Mouse (Mus musculus) heart, adult 2 months (tissue): ENCODE measurements around the gene Rapgef2. TPM values are rescaled to one million over a fixed set of nuclear protein-coding genes. Genes with fewer than 3 reads are reported as not detected.

Source experiments
- DNase-seq, 2 experiments: peaks; one replicate each; pipeline ENCODE4 v3.0.0; 2021
- H3K27ac ChIP-seq: fragments of 200-600 bp; 2 replicates; pipeline ENCODE4 v1.8.1; 2022
- H3K27me3 ChIP-seq: fragments of 200-500 bp; 2 replicates; pipeline ENCODE4 v1.6.1; 2012; ENCODE audit warnings: mild to moderate bottlenecking, low read length, inconsistent platforms, mixed read lengths; ENCODE audit not compliant: control insufficient read depth, insufficient read depth
- H3K36me3 ChIP-seq: fragments of 200-500 bp; 2 replicates; pipeline ENCODE4 v1.6.1; 2012; ENCODE audit warnings: low read length, inconsistent platforms; ENCODE audit not compliant: control insufficient read depth, insufficient read depth
- H3K4me1 ChIP-seq: fragments of 200-500 bp; 2 replicates; pipeline ENCODE4 v1.6.1; 2011; ENCODE audit warnings: low read length; ENCODE audit not compliant: control insufficient read depth, insufficient read depth
- H3K4me3 ChIP-seq: fragments of 200-600 bp; 2 replicates; pipeline ENCODE4 v1.8.1; 2022
- H3K79me2 ChIP-seq: fragments of 200-500 bp; replicated peaks from 2 replicates; pipeline ENCODE4 v1.6.1; 2012; ENCODE audit warnings: mild to moderate bottlenecking, inconsistent platforms, low read length, moderate library complexity, mixed read lengths; ENCODE audit not compliant: control insufficient read depth, insufficient read depth
- H3K9ac ChIP-seq: fragments of 200-500 bp; 2 replicates; pipeline ENCODE4 v1.6.1; 2012; ENCODE audit warnings: low read depth, mild to moderate bottlenecking, control low read depth, inconsistent platforms, low read length, mixed read lengths
- CTCF ChIP-seq: fragments of 200-600 bp; IDR thresholded peaks from 2 replicates; pipeline ENCODE4 v1.8.1; 2022; ENCODE audit warnings: antibody characterized with exemption, mild to moderate bottlenecking, moderate library complexity
- EP300 ChIP-seq: fragments of 200-500 bp; IDR thresholded peaks from 2 replicates; pipeline ENCODE4 v1.6.1; 2011; ENCODE audit warnings: low read depth, low read length, control low read depth; ENCODE audit not compliant: insufficient read depth
- POLR2A ChIP-seq: fragments of 200-500 bp; IDR thresholded peaks from 2 replicates; pipeline ENCODE4 v1.6.1; 2011; ENCODE audit warnings: mild to moderate bottlenecking, low read depth, low read length, control low read depth; ENCODE audit not compliant: insufficient read depth
- WGBS: fragments of 180-500 bp; shearing (Covaris S2); methylation state at CpG from one replicate; pipeline ENCODE4 v1.1.7; 2018; 5-methylcytosine and 5-hydroxymethylcytosine counted together
- intact Hi-C: fragments of 180-260 bp; cut with DNase I; formaldehyde crosslinking; loops from one replicate; pipeline ENCODE4 v1.15.1; 2025
- polyA plus RNA-seq: library from polyadenylated mRNA; depleted of rRNA; stranded (reverse); fragments of >200 nt; gene quantifications from 2 replicates; pipeline ENCODE4 v1.2.3, GENCODE M21; 2012
- total RNA-seq, 2 experiments: library from RNA; stranded (reverse); gene quantifications; 2 replicates each; pipeline ENCODE4 v1.2.3; 2021

Rapgef2 gene
- total and polyA plus RNA-seq, 3 experiments: 10.6 to 36.2 (median 31.7) TPM

DNA sequence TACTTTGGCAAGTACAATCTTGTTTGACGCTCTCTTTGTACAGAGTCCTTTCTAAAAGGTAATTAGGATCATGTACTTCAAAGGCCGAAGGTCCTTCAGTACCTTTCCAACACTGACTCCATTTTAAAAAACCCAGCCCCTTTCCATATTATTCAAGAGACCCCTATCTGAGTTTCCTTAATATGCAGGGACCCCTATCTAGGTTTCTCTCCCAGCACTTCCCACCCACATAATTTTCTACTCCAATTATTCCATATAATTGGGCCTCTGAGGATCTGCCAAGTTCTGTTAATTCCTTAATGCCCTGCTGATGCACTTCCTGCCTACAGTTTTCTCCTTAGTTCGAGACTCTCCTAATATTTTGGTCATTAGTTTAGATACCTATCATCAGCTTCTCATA lies 10.3 kb upstream of the Rapgef2 start:
- intact Hi-C loops: no loop called here
- Histone ChIP-seq H3K4me1 (no peaks in the 10 kb centered on the region), H3K79me2 (no peaks in the 10 kb centered on the region), H3K36me3 (no peaks in the 10 kb centered on the region), H3K4me3 (no peak overlapping the region), H3K9ac (no peak overlapping the region), H3K27me3 (no peaks in the 10 kb centered on the region), H3K27ac (no peak overlapping the region)
- WGBS: 86% methylated on average over 3 of the region's 3 CpGs
- TF ChIP-seq EP300: no peak
- TF ChIP-seq POLR2A: no peak
- TF ChIP-seq CTCF: no peak
- DNase-seq: no peak

DNA sequence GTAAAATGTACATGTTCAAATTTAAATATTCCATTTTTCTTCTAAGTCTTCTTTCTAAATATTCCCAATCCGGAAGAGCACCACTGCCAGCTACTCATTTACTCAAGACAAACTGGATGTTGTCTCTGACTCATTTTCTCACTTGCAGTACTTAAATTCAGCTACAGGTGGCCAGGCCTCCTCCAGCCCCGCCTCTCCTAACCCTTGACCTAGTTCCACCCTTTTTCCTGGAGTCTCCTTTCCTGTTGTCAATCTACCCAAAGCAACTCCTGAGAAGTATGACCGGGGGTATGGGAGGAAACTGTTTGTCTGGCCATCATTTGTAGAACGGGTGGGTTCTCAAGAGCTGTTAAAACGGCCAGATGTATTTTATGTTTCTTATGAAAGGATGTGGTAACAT lies 9.7 kb upstream of the Rapgef2 start:
- WGBS: 66% methylated on average over 5 of the region's 5 CpGs
- no peaks in the 10 kb centered on the region for H3K4me1 ChIP-seq
- no peaks in the 10 kb centered on the region for H3K79me2 ChIP-seq
- no peak overlapping the region for H3K4me3 ChIP-seq
- H3K36me3 ChIP-seq: no peaks in the 10 kb centered on the region
- H3K27me3 ChIP-seq: no peaks in the 10 kb centered on the region
- DNase-seq: no peak
- TF ChIP-seq EP300 (no peak), CTCF (peak; percentile 49), POLR2A (no peak)
- no peak overlapping the region for H3K27ac ChIP-seq
- no peak overlapping the region for H3K9ac ChIP-seq
- intact Hi-C loops: no loop called here

DNA sequence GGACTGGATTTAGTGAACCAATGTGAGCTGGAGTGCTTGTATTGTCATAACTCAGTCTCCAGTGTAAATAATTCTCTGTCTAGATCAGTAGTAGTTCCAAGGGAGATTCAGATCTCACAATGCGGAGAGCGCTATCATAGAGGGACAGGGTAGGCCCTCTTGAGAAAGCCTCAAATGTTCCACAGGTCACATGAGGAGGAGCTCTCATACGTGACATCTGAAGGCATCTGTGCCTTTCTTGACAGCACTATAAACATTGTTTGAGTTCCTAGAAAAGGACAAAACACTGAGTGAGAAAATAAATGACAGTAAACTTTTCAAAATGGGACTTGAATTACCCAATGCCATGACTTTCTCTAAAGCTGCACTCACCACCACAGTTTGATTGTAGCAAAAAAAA lies 8.4 kb upstream of the Rapgef2 start:
- Histone ChIP-seq H3K27ac (no peak overlapping the region), H3K27me3 (no peaks in the 10 kb centered on the region), H3K36me3 (no peaks in the 10 kb centered on the region), H3K4me3 (no peak overlapping the region), H3K79me2 (no peaks in the 10 kb centered on the region), H3K4me1 (no peaks in the 10 kb centered on the region), H3K9ac (no peak overlapping the region)
- DNase-seq: no peak
- no peak for TF ChIP-seq EP300
- TF ChIP-seq POLR2A: no peak
- intact Hi-C loops: loop anchor here (5.0 kb wide), 1 partner anchor 63 kb away; no protein-coding TSS in a partner anchor
- WGBS: 94% methylated on average over 3 of the region's 3 CpGs

DNA sequence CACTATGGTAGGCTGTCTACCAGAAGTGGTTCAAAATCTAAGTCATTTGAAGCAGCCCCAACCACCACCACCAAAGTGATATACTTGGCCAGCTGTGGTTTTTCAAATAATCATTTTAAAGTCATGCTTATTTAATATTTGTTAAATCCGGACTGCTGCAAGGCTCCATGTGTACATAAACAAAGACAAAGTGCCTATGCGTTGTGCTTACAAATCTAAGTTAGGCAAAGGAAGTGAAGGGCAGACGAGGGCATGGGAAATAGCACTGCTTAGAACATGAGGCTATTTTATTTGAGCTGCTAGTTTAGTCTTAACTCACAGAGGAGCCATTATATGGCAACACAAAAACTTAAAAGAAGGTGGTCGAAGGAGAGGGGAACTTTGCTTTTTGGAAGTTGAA lies 6.7 kb upstream of the Rapgef2 start:
- intact Hi-C loops: loop anchor here (5.0 kb wide), 1 partner anchor 64 kb away; no protein-coding TSS in a partner anchor
- no peaks in the 10 kb centered on the region for H3K36me3 ChIP-seq
- H3K27ac ChIP-seq: no peak overlapping the region
- H3K9ac ChIP-seq: no peak overlapping the region
- no peaks in the 10 kb centered on the region for H3K4me1 ChIP-seq
- WGBS: 58% methylated on average over 4 of the region's 4 CpGs
- DNase-seq: no peak
- no peak overlapping the region for H3K4me3 ChIP-seq
- no peaks in the 10 kb centered on the region for H3K79me2 ChIP-seq
- no peak for TF ChIP-seq CTCF
- TF ChIP-seq EP300: no peak
- no peak for TF ChIP-seq POLR2A
- H3K27me3 ChIP-seq: no peaks in the 10 kb centered on the region

DNA sequence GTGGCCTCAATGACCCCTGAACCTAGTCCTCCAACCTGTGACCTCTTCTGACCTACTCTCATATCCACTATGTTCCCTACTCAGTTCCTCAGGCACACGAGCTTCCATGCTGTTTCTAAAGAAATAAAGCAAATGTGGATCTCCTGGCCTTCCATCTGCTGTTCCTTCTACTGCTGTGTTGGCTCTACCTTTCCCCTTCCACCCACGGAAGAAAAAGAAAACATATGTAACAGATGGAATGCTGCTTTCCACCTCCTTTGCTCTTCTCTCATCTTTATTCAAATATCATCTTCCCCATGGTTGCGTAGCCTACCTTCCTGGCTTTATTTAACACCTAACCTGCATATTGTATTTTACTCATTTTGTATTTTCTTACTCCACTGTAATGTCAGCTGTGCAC lies 2.7 kb upstream of the Rapgef2 start:
- H3K4me1 ChIP-seq: peaks cover 8% of the 10 kb centered on the region
- no peak overlapping the region for H3K9ac ChIP-seq
- no peak overlapping the region for H3K4me3 ChIP-seq
- TF ChIP-seq CTCF (no peak), EP300 (no peak)
- H3K79me2 ChIP-seq: 0 out of 2 replicates have a peak, but pooled peaks cover 3% of the 10 kb centered on the region
- H3K36me3 ChIP-seq: peaks cover 8% of the 10 kb centered on the region; the same call in 1 of the 2 replicates
- no peaks in the 10 kb centered on the region for H3K27me3 ChIP-seq
- intact Hi-C loops: loop anchor here (5.0 kb wide), 2 partner anchors 87 to 332 kb away; no protein-coding TSS in a partner anchor
- no peak overlapping the region for H3K27ac ChIP-seq
- WGBS: 89% methylated on average over 3 of the region's 3 CpGs
- no peak for DNase-seq

DNA sequence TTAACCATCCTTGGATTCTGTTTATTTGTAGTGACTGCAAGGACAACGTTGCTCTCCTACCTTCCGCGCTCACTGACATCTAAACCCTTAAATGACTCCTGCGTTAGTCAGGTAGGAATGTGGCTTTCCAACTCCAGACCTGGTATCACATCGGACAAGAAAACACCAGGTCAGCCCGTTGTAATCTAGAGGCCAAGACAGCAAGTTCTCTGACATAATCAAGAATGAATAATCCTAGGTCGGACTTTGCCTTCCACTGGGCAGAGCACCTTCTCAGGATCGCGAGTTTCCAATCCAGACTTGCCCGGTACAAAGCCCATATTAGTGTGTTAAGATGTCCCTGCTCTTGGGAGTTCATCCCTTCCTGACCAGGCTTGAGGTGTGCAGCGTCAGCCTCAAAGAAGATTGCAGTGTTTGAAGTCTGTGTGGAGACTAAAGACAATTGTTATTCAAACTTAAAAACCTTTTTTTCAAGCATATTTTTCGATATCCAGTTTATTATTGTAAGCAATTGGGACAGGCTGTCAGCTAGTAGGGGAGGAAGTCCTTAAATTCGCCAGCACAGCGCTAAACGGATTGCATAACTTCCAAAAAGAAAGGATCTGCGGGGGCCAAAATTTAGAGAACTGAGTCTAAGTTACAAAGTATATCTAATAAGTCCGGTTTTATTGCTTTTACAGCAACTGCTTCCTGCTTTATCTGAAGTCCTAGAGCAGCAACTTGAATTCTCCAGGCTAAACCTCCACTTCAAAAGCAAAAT lies 1.6 kb upstream of the Rapgef2 start:
- intact Hi-C loops: loop anchor here (1.0 to 5.0 kb wide), 4 partner anchors 69 to 331 kb away; no protein-coding TSS in a partner anchor
- 15% methylated on average over 17 of the region's 17 CpGs for WGBS
- peak; percentile 41 to 48 for DNase-seq
- Histone ChIP-seq H3K27me3 (no peaks in the 10 kb centered on the region), H3K27ac (peak overlapping the region; percentile 94), H3K36me3 (peaks cover 15% of the 10 kb centered on the region), H3K4me1 (peaks cover 10% of the 10 kb centered on the region), H3K79me2 (peaks cover 4% of the 10 kb centered on the region; the same call in 1 of the 2 replicates), H3K9ac (peak overlapping the region; percentile 84), H3K4me3 (peak overlapping the region; percentile 87)
- no peak for TF ChIP-seq CTCF
- no peak for TF ChIP-seq EP300
